Mouse (Mus musculus): ENCODE measurements around the gene Psd4. TPM values are rescaled to one million over a fixed set of nuclear protein-coding genes. Genes with fewer than 3 reads are reported as not detected.

Gene Psd4
- polyA plus RNA-seq, 1 experiment from 2014 or later: 2.5 TPM

DNA sequence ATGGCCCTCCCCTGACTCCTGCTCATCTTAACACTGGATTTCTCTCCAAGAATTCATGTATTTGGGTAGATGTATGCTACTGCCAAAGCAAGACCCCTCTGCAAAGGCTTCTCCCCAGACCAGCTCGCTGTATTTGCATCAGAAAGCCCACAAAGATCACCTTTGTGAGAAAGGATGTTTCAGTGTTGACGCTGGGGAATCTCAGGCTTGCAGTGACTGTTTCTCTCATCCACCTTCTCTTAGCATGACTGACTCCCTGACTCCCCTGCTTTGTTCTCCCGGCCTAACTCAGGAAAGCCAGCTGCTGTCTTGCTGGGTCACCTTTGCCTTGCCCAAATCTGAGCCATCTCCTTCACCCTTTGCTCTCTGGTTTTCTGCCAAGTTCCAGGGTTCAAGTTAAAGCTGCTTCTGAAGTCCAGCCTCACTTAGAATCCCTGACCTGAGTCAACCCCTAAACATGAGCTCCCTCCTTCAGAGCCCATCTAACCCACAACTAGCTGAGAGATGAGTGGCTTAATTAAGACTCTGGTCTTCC lies 75.9 kb downstream of the Psd4 start:
- no peaks in the 10 kb centered on the region for H3K36me3 ChIP-seq
- no peaks in the 10 kb centered on the region for H3K4me1 ChIP-seq
- no peak overlapping the region for H3K27ac ChIP-seq
- no peak overlapping the region for H3K9ac ChIP-seq
- no peak overlapping the region for H3K4me3 ChIP-seq
- no peaks in the 10 kb centered on the region for H3K27me3 ChIP-seq
- no peak for ATAC-seq (ENCODE audit: insufficient number of reproducible peaks, insufficient read depth, low FRiP score, low TSS enrichment, low read depth)
- no peak overlapping the region for H3K4me2 ChIP-seq
- H3K9me3 ChIP-seq: no peaks in the 10 kb centered on the region
- 49% methylated on average over 3 of the region's 3 CpGs for WGBS

DNA sequence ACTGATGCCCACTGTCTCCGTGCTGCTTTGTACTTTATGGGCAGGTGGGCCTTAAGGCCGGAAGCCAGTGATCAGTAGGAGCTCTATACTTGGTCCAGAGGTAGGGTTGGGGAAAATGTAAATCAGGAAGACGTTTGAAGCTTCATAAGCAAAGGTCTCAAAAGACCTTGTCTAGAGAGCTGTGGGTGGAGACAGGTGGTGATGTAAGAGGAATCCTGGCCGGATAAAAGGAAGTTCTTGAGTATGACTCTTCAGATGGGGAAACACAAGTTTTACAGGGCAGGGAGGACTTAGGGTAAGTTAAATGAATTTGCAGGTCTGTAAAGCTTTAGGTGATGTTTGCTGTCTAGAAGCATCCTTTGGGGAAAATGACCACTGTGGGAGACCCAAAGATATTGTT lies 81.7 kb downstream of the Psd4 start:
- H3K27ac ChIP-seq: no peak overlapping the region
- H3K36me3 ChIP-seq: no peaks in the 10 kb centered on the region
- H3K4me1 ChIP-seq: no peaks in the 10 kb centered on the region
- H3K27me3 ChIP-seq: no peaks in the 10 kb centered on the region
- WGBS: 71% methylated on average over 4 of the region's 4 CpGs
- H3K4me3 ChIP-seq: no peak overlapping the region
- no peak for ATAC-seq (ENCODE audit: insufficient number of reproducible peaks, insufficient read depth, low FRiP score, low TSS enrichment, low read depth)
- H3K4me2 ChIP-seq: no peak overlapping the region
- H3K9me3 ChIP-seq: no peaks in the 10 kb centered on the region
- H3K9ac ChIP-seq: no peak overlapping the region

DNA sequence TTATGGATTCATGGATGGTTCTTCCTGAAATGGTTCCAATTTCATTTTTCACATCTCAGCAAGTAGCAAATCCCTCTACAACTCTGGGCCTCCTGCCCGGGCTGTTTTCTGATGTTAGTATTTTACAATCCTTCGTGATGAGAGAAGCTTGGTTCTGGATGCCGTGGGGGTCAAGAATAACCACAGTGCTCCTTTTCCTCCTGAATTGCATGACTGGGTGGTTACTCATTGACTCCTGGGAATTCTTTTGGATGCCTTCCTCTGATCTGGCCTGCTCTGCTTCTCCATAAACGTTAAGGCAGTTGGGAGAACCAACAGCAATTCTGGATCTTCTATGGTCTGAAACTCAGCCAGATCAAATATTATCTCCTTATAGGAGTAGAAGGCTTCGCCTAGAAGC lies 85.8 kb downstream of the Psd4 start:
- Histone ChIP-seq H3K9me3 (no peaks in the 10 kb centered on the region), H3K4me1 (no peaks in the 10 kb centered on the region), H3K27me3 (no peaks in the 10 kb centered on the region), H3K27ac (no peak overlapping the region), H3K4me3 (no peak overlapping the region), H3K9ac (no peak overlapping the region), H3K4me2 (no peak overlapping the region), H3K36me3 (no peaks in the 10 kb centered on the region)
- WGBS: 81% methylated on average over 5 of the region's 5 CpGs
- no peak for ATAC-seq (ENCODE audit: insufficient number of reproducible peaks, insufficient read depth, low FRiP score, low TSS enrichment, low read depth)

DNA sequence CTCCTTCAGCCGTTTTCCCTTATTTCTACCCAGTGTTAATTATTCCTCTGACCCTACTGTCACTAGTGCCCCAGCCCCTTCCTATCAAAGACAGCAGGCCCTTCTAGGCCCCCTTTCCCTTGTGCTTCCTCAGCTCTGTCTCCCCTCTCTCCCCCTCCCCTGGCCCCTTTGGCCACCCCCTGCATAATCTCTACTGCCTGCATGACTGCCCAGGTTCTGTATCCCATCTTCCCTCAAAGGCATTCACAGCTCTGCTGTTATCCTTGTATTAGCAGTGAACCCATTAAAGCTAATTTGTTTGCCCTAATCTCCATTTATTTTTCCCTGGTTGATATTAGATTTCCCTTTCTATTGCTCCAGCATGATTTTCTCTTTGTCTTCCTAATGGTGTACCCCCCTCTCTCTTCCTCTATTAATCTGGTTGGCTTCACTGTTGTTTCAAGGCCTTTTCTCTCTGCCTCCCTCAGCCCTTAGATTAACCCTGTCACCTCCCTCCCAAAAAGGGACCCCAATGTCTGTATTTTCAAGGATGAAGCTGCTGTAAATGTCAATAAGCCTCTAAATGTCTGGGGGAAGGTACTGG lies 87.1 kb downstream of the Psd4 start:
- no peak overlapping the region for H3K27ac ChIP-seq
- H3K9me3 ChIP-seq: no peaks in the 10 kb centered on the region
- no peak overlapping the region for H3K9ac ChIP-seq
- no peaks in the 10 kb centered on the region for H3K27me3 ChIP-seq
- no peak for ATAC-seq (ENCODE audit: insufficient number of reproducible peaks, insufficient read depth, low FRiP score, low TSS enrichment, low read depth)
- H3K36me3 ChIP-seq: no peaks in the 10 kb centered on the region
- WGBS: 30% methylated on average over 1 of the region's 1 CpGs
- H3K4me3 ChIP-seq: no peak overlapping the region
- H3K4me2 ChIP-seq: no peak overlapping the region
- no peaks in the 10 kb centered on the region for H3K4me1 ChIP-seq

DNA sequence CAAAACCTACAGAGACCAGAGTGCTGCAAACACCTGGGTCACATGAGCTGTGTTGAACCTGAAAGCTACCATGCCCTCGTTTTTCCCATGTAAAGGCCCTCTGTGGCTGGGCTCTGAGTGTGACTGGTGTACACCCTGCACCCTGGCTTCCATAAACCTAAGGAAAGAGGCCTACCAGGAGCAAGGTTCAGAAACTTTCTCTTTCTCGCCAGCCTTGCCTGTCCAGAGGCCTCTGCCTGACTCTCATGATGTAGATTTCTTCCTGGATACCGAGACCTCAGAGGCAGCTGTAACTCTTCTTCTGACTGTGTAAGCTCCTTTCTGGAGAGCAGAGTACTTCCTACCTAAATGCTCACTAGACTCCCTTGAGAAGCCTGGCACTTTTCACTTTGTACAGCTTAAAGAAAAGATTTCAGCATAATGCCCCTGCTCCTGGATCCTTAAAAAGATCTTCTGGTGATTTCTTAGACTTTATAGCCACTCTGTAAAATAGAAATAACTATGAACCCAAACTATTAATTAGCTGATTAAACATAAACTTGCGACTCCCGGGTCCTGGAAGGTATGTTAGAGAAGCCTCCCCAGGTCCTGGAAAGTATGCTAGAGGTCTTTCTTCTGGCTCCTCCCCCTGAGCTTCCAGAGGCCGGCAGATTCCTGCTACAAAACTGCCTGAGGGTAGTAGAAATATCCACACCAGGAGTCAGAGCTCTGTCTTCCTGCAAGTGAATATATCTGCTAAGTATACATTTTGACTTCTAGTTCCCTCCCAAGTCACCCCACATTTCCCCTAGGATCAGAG lies 87.9 kb downstream of the Psd4 start:
- Histone ChIP-seq H3K4me2 (no peak overlapping the region), H3K4me3 (no peak overlapping the region), H3K9me3 (no peaks in the 10 kb centered on the region), H3K27ac (no peak overlapping the region), H3K27me3 (no peaks in the 10 kb centered on the region), H3K4me1 (no peaks in the 10 kb centered on the region), H3K36me3 (no peaks in the 10 kb centered on the region), H3K9ac (no peak overlapping the region)
- no peak for ATAC-seq (ENCODE audit: insufficient number of reproducible peaks, insufficient read depth, low FRiP score, low TSS enrichment, low read depth)
- WGBS: 31% methylated on average over 6 of the region's 6 CpGs

DNA sequence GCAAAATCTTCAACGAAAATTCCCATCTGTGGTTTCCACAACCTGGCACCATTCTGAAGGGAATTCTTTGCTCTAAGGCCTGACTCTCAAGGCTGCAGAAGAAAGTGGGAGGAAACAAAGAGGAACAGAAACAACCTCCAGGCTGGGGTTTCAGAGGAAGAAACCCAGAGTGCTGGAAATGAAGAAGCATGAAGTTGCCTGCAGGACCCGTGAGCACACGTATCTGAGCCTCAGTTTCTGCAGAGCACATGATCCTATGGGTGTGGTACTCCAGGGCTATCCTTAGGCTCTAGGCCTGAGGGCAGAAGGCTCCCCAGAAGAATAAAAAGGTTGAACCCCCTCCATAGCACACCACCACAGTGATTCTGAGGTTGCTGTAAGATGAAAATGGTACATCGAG lies 89.5 kb downstream of the Psd4 start:
- no peaks in the 10 kb centered on the region for H3K9me3 ChIP-seq
- H3K36me3 ChIP-seq: no peaks in the 10 kb centered on the region
- H3K4me2 ChIP-seq: no peak overlapping the region
- no peak for ATAC-seq (ENCODE audit: insufficient number of reproducible peaks, insufficient read depth, low FRiP score, low TSS enrichment, low read depth)
- H3K4me1 ChIP-seq: no peaks in the 10 kb centered on the region
- no peaks in the 10 kb centered on the region for H3K27me3 ChIP-seq
- H3K4me3 ChIP-seq: no peak overlapping the region
- no peak overlapping the region for H3K9ac ChIP-seq
- no peak overlapping the region for H3K27ac ChIP-seq
- 75% methylated on average over 4 of the region's 4 CpGs for WGBS

DNA sequence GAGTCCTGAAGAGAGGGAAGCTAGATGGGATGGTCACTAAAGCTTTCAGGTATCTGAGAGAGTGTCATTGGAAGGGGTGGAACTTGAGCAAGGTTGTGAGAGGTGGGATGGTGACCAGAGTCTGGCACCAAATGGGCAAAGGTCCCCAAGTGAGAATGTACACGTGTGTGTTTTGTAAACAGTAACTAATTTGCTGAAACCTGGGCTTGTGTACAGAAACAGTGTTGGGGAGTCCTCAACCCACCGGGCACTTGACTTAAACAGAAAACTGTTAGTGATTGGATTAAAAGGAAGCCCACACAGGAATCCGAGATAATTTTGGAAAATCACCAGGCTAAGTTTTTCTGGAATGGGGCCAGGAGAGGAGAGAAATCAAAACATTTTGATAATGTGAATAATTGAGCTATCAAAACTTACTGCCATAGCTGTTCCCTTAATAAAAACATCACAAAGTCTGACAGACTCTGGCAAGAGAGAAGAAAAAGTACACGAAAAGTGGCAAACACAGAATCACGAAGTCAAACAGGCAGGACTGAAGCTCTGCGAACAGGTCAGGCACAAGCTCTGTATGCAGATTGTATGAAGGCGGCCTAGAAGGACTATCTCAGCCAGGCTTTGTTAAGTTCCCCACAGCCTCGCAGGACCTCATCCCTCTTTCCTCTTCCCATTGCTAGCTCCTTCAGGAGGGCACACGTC lies 92.9 kb downstream of the Psd4 start:
- no peak for ATAC-seq (ENCODE audit: insufficient number of reproducible peaks, insufficient read depth, low FRiP score, low TSS enrichment, low read depth)
- WGBS: 33% methylated on average over 9 of the region's 9 CpGs
- no peak overlapping the region for H3K27ac ChIP-seq
- no peaks in the 10 kb centered on the region for H3K4me1 ChIP-seq
- no peaks in the 10 kb centered on the region; the same call in 1 of the 2 replicates for H3K27me3 ChIP-seq
- H3K4me3 ChIP-seq: no peak overlapping the region
- H3K9ac ChIP-seq: no peak overlapping the region
- H3K9me3 ChIP-seq: no peaks in the 10 kb centered on the region
- no peaks in the 10 kb centered on the region for H3K36me3 ChIP-seq
- no peak overlapping the region for H3K4me2 ChIP-seq

DNA sequence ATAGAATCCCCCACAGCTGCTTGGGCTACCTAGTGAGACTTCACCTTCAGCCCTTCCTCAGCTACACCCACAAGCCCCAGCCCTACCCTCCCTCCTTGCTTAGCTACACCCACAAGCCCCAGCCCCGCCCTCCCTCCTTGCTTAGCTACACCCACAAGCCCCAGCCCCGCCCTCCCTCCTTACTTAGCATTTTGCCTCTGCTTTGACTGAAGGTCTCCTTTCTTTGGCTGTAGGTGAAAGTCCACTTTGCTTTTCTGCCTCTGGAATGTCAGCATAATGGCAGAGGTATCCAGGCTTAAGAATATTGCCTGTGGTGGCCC lies 93.4 kb downstream of the Psd4 start:
- H3K9me3 ChIP-seq: no peaks in the 10 kb centered on the region
- H3K4me3 ChIP-seq: no peak overlapping the region
- no peak for ATAC-seq (ENCODE audit: insufficient number of reproducible peaks, insufficient read depth, low FRiP score, low TSS enrichment, low read depth)
- H3K4me2 ChIP-seq: no peak overlapping the region
- H3K27ac ChIP-seq: no peak overlapping the region
- no peak overlapping the region for H3K9ac ChIP-seq
- H3K4me1 ChIP-seq: no peaks in the 10 kb centered on the region
- no peaks in the 10 kb centered on the region for H3K36me3 ChIP-seq
- H3K27me3 ChIP-seq: no peaks in the 10 kb centered on the region; the same call in 1 of the 2 replicates
- 18% methylated on average over 2 of the region's 2 CpGs for WGBS

Other genes starting within 250 kb of the Psd4 start
- gene Il1f8, start 214.4 kb upstream of the Psd4 start, polyA plus RNA-seq (2015; fragmentation: Nextera tagmentation; extraction: Ambion mirVana): not detected in 2 replicates
- gene Il1f9, start 181.1 kb upstream of the Psd4 start, polyA plus RNA-seq (2015; fragmentation: Nextera tagmentation; extraction: Ambion mirVana): not detected in 2 replicates
- not detected in 2 replicates for gene Il1f6, start 152.2 kb upstream of the Psd4 start, polyA plus RNA-seq (2015; fragmentation: Nextera tagmentation; extraction: Ambion mirVana)
- 1.9 TPM in 2 replicates for gene Il1f5, start 90.6 kb upstream of the Psd4 start, polyA plus RNA-seq (2015; fragmentation: Nextera tagmentation; extraction: Ambion mirVana)
- not detected in 2 replicates for gene Il1f10, start 76.4 kb upstream of the Psd4 start, polyA plus RNA-seq (2015; fragmentation: Nextera tagmentation; extraction: Ambion mirVana)
- gene Il1rn, start 30.7 kb upstream of the Psd4 start, polyA plus RNA-seq (2015; fragmentation: Nextera tagmentation; extraction: Ambion mirVana): 1.2 and 1.4 TPM in 2 replicates
- 0.34 TPM in 1 of 2 replicates, not detected in the other for gene Pax8, start 108.0 kb downstream of the Psd4 start, polyA plus RNA-seq (2015; fragmentation: Nextera tagmentation; extraction: Ambion mirVana)